Mouse (Mus musculus): ENCODE measurements around the gene Snd1.
A peak's percentile ranks its signal among the peaks of the same experiment; 100 is the strongest.
"Not testable (repeated sequence)": the region's sequence is repeated elsewhere in the genome, so short reads cannot be mapped to it uniquely, and the experiment has no call there.

Gene Snd1

DNA sequence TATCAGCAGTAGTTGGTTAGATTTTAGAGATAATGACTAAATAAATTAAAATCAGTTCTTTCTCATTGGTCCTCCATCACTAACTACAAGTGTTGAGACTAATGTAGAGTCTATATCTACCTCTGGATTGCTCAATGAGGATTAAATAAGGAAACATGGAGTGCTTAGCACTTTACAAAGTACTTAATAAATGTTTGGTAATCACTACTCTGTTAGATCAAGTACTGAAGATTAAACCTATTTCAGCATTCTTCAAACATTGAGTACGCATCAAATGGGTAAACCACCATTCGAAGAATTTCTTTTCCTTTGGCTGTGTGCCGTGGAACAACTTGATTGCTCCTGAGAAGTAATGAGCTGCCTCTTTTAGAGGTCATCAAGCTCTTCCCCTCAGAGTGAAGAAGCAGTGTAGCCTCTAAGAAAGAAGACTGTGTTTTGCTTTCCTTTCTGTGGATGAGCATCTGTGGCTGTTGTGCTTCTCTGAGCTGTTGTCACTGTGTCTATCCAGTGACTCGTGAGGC lies 40.0 kb downstream of the Snd1 start:
- peaks cover 84% of the 10 kb centered on the region for H3K36me3 ChIP-seq (ENCODE audit: insufficient read depth, low read length)
- H3K27me3 ChIP-seq (ENCODE audit: insufficient read depth, low read length), result no peaks in the 10 kb centered on the region
- TF ChIP-seq POU5F1 (IDR thresholded peaks at IDR 0.05; ENCODE audit: borderline replicate concordance, low read length) (no peak), NANOG (IDR thresholded peaks at IDR 0.05; ENCODE audit: borderline replicate concordance, low read length) (no peak), CTCF (conservative IDR thresholded peaks at IDR 0.05; ENCODE audit: low read length) (no peak)
- peaks cover 11% of the 10 kb centered on the region for H3K4me1 ChIP-seq (replicated peaks; ENCODE audit: low read depth, low read length)
- no peak overlapping the region for H3K4me3 ChIP-seq (replicated peaks; ENCODE audit: low read length)
- H3K9me3 ChIP-seq (ENCODE audit: low read length), result no peaks in the 10 kb centered on the region

DNA sequence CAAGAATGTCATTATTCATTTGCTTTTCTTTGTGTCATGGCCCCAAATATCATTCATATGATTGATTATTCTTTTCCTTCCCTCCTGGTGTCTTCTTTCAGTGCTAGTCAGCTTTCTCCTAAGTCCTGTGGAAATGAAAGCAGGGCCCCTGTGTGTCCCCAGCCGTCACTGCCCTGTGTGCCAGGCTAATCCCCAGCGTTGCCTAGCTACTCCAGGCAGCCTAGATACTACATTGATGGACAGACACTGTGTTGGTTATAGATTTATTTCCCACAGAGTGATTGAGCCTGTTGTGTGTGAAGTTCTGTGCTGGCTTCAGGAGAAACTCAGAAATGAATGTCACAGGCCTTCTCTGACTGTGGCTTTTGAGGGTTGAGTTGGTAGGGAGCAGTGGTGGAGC lies 41.7 kb downstream of the Snd1 start:
- Histone ChIP-seq H3K4me1 (replicated peaks; ENCODE audit: low read depth, low read length) (peaks cover 11% of the 10 kb centered on the region), H3K9me3 (ENCODE audit: low read length) (no peaks in the 10 kb centered on the region), H3K27me3 (ENCODE audit: insufficient read depth, low read length) (no peaks in the 10 kb centered on the region), H3K36me3 (ENCODE audit: insufficient read depth, low read length) (peaks cover 91% of the 10 kb centered on the region), H3K4me3 (replicated peaks; ENCODE audit: low read length) (no peak overlapping the region)
- no peak for TF ChIP-seq CTCF (conservative IDR thresholded peaks at IDR 0.05; ENCODE audit: low read length)
- no peak for TF ChIP-seq NANOG (IDR thresholded peaks at IDR 0.05; ENCODE audit: borderline replicate concordance, low read length)
- no peak for TF ChIP-seq POU5F1 (IDR thresholded peaks at IDR 0.05; ENCODE audit: borderline replicate concordance, low read length)

DNA sequence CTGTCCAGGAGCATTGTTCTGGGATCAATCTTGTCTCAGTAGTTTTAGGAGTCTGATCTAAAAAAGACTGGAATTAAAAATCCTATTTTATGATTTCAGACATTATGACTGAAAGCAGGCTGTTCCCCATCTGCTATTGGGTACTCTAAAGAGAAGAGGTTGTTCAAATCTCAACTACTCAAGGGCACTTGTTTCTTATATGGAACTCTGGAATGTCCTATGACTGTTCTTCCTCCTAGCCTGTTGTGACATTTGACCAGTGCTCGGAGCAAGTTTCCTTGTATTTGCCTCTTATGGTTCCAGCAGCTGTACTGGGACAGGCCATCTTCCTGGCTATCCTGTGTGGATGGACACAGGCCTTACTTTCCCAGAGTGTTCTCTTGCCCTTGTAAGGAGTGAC lies 42.1 kb downstream of the Snd1 start:
- TF ChIP-seq NANOG (IDR thresholded peaks at IDR 0.05; ENCODE audit: borderline replicate concordance, low read length), result no peak
- TF ChIP-seq CTCF (conservative IDR thresholded peaks at IDR 0.05; ENCODE audit: low read length), result no peak
- no peak for TF ChIP-seq POU5F1 (IDR thresholded peaks at IDR 0.05; ENCODE audit: borderline replicate concordance, low read length)
- Histone ChIP-seq H3K4me3 (replicated peaks; ENCODE audit: low read length) (no peak overlapping the region), H3K27me3 (ENCODE audit: insufficient read depth, low read length) (no peaks in the 10 kb centered on the region)

DNA sequence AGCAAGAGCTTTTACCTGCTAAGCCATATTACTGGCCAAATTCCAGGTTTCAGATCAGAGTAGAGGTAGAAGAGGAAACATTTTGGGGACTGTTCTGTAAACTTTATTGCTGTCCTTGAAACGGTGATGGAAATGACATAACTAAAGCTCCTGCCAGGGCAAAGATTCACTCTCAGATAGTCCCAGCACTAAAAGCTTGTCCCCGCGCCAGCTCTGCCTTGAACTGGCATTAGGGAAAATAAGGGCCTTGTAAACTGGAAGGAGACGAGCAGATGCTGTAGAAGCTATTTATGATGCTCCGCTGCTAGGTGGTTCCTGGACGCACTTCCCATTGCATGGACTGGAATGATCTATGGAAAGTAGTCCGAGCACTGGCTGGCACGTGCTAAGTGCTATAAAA lies 44.5 kb downstream of the Snd1 start:
- no peak overlapping the region for H3K4me3 ChIP-seq (replicated peaks; ENCODE audit: low read length)
- TF ChIP-seq POU5F1 (IDR thresholded peaks at IDR 0.05; ENCODE audit: borderline replicate concordance, low read length) (no peak), NANOG (IDR thresholded peaks at IDR 0.05; ENCODE audit: borderline replicate concordance, low read length) (no peak), CTCF (conservative IDR thresholded peaks at IDR 0.05; ENCODE audit: low read length) (no peak)
- peaks cover 11% of the 10 kb centered on the region for H3K4me1 ChIP-seq (replicated peaks; ENCODE audit: low read depth, low read length)
- H3K9me3 ChIP-seq (ENCODE audit: low read length), result no peaks in the 10 kb centered on the region
- H3K36me3 ChIP-seq (ENCODE audit: insufficient read depth, low read length), result peaks cover 91% of the 10 kb centered on the region
- no peaks in the 10 kb centered on the region for H3K27me3 ChIP-seq (ENCODE audit: insufficient read depth, low read length)

More for the DNA sequence above, 42.1 kb downstream of the Snd1 start:
- Histone ChIP-seq H3K36me3 (ENCODE audit: insufficient read depth, low read length) (peaks cover 90% of the 10 kb centered on the region), H3K9me3 (ENCODE audit: low read length) (no peaks in the 10 kb centered on the region), H3K4me1 (replicated peaks; ENCODE audit: low read depth, low read length) (peaks cover 11% of the 10 kb centered on the region)

DNA sequence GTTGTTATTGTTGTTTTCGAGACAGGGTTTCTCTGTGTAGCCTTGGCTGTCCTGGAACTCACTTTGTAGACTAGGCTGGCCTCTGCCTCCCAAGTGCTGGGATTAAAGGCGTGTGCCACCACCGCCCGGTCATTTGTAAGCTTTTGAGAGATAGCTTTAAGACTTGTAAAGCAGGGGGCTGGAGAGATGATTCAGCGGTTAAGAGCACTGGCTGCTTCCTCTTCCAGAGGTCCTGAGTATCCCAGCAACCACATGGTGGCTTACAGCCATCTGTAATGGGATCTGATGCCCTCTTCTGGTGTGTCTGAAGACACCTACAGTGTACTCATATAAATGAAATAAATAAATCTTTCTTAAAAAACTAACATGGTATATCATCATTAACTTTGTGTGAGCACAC lies 45.8 kb downstream of the Snd1 start:
- Histone ChIP-seq H3K36me3 (ENCODE audit: insufficient read depth, low read length) (peaks cover 86% of the 10 kb centered on the region), H3K4me1 (replicated peaks; ENCODE audit: low read depth, low read length) (peaks cover 23% of the 10 kb centered on the region)
- not testable (repeated sequence) for H3K9me3 ChIP-seq (ENCODE audit: low read length); H3K4me3 ChIP-seq (replicated peaks; ENCODE audit: low read length); H3K27me3 ChIP-seq (ENCODE audit: insufficient read depth, low read length)

DNA sequence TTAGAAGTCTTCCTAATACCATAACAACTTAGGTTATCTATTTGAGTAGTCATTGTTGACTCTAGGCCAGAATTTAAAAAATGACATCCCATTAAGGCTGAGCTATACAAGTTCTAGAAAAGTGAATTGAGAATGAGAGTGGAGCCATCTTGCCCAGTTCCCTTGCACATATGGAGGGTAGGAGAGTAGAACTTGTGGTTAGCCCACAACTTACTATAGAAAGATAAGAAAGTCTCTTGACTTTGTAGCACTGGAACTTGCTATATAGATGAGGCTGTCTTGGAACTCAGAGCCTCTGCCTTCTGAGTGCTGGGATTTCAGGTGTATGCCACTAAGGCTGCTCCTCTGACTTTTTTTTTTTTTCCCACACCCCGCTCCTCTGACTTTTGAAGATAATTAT lies 46.5 kb downstream of the Snd1 start:
- TF ChIP-seq CTCF (conservative IDR thresholded peaks at IDR 0.05; ENCODE audit: low read length), result no peak
- TF ChIP-seq POU5F1 (IDR thresholded peaks at IDR 0.05; ENCODE audit: borderline replicate concordance, low read length), result no peak
- no peak for TF ChIP-seq NANOG (IDR thresholded peaks at IDR 0.05; ENCODE audit: borderline replicate concordance, low read length)
- Histone ChIP-seq H3K4me3 (replicated peaks; ENCODE audit: low read length) (no peak overlapping the region), H3K9me3 (ENCODE audit: low read length) (no peaks in the 10 kb centered on the region), H3K4me1 (replicated peaks; ENCODE audit: low read depth, low read length) (peaks cover 29% of the 10 kb centered on the region), H3K36me3 (ENCODE audit: insufficient read depth, low read length) (peaks cover 86% of the 10 kb centered on the region), H3K27me3 (ENCODE audit: insufficient read depth, low read length) (no peaks in the 10 kb centered on the region)

DNA sequence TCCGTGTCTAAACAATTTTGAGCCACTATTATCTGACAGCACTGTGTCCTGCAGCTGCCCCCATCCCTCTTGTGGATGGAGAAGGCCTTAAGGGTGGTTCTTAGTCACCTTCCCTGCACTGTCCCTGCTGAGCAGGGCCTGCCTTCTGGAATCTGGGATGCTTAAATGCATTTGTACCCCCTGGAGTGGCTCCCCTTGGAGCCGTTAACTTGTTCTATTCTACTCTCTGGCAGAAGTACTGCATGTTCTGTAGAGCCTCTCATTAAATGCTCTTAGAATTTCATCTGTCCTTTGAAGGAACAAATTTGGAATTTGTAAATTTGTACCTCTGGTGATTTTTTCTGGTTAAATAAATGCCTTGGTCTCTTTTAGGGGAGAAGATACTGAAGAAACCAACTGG lies 50.6 kb downstream of the Snd1 start:
- Histone ChIP-seq H3K27me3 (ENCODE audit: insufficient read depth, low read length) (no peaks in the 10 kb centered on the region), H3K9me3 (ENCODE audit: low read length) (no peaks in the 10 kb centered on the region)
- TF ChIP-seq NANOG (IDR thresholded peaks at IDR 0.05; ENCODE audit: borderline replicate concordance, low read length), result peak; percentile 77
- no peak for TF ChIP-seq CTCF (conservative IDR thresholded peaks at IDR 0.05; ENCODE audit: low read length)

DNA sequence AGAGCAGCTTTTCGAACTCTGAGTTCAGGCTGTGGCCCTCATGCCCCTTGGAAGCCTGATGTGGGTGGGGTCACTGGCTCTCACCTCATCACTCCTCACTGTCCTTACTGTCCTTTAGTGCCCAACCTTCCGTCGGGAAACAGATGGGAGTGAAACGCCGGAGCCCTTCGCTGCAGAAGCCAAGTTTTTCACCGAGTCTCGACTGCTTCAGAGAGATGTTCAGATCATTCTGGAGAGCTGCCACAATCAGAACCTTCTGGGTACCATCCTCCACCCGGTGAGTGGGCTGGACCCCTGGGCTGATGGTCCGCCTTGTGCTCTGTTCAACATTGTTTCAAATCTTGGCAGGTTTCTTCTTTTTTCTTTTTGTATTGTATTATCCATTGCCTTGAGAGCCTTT lies 52.5 kb downstream of the Snd1 start:
- no peak overlapping the region for H3K4me3 ChIP-seq (replicated peaks; ENCODE audit: low read length)
- H3K4me1 ChIP-seq (replicated peaks; ENCODE audit: low read depth, low read length), result peaks cover 23% of the 10 kb centered on the region
- H3K36me3 ChIP-seq (ENCODE audit: insufficient read depth, low read length), result peaks cover 82% of the 10 kb centered on the region
- TF ChIP-seq CTCF (conservative IDR thresholded peaks at IDR 0.05; ENCODE audit: low read length), result no peak
- no peak for TF ChIP-seq NANOG (IDR thresholded peaks at IDR 0.05; ENCODE audit: borderline replicate concordance, low read length)
- no peak for TF ChIP-seq POU5F1 (IDR thresholded peaks at IDR 0.05; ENCODE audit: borderline replicate concordance, low read length)
- no peaks in the 10 kb centered on the region for H3K9me3 ChIP-seq (ENCODE audit: low read length)
- H3K27me3 ChIP-seq (ENCODE audit: insufficient read depth, low read length), result no peaks in the 10 kb centered on the region

More for the DNA sequence above, 50.6 kb downstream of the Snd1 start:
- Histone ChIP-seq H3K36me3 (ENCODE audit: insufficient read depth, low read length) (peaks cover 89% of the 10 kb centered on the region), H3K4me3 (replicated peaks; ENCODE audit: low read length) (no peak overlapping the region), H3K4me1 (replicated peaks; ENCODE audit: low read depth, low read length) (peaks cover 21% of the 10 kb centered on the region)

DNA sequence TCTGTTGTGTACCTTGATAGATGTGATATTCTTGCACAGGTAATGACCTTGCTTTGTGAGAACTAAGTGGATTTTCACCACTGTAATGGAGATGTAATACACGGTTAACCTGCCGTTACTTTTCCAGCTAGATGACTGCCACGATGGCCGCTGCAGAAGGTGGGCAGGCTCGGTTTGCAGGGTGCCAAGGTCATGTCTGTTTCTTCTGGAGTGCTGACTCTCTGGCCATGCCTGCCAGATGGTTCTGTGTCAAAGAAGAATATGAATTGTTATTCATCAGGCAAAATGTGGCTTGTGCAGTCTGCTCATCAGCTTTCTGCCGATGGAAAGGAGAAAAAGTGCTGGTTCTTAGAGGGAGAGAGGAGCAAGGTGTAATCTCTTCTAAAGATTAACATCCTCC lies 53.3 kb downstream of the Snd1 start:
- no peaks in the 10 kb centered on the region for H3K27me3 ChIP-seq (ENCODE audit: insufficient read depth, low read length)
- TF ChIP-seq NANOG (IDR thresholded peaks at IDR 0.05; ENCODE audit: borderline replicate concordance, low read length), result no peak
- no peak for TF ChIP-seq CTCF (conservative IDR thresholded peaks at IDR 0.05; ENCODE audit: low read length)
- no peak for TF ChIP-seq POU5F1 (IDR thresholded peaks at IDR 0.05; ENCODE audit: borderline replicate concordance, low read length)
- H3K4me1 ChIP-seq (replicated peaks; ENCODE audit: low read depth, low read length), result peaks cover 23% of the 10 kb centered on the region
- peaks cover 81% of the 10 kb centered on the region for H3K36me3 ChIP-seq (ENCODE audit: insufficient read depth, low read length)
- H3K9me3 ChIP-seq (ENCODE audit: low read length), result no peaks in the 10 kb centered on the region
- H3K4me3 ChIP-seq (replicated peaks; ENCODE audit: low read length), result no peak overlapping the region

Data from E14TG2a.4 (cell line).